Mouse (Mus musculus): ENCODE data around the gene Mylip.
A peak's percentile ranks its signal among the peaks of the same experiment; 100 is the strongest.

Gene Mylip

DNA sequence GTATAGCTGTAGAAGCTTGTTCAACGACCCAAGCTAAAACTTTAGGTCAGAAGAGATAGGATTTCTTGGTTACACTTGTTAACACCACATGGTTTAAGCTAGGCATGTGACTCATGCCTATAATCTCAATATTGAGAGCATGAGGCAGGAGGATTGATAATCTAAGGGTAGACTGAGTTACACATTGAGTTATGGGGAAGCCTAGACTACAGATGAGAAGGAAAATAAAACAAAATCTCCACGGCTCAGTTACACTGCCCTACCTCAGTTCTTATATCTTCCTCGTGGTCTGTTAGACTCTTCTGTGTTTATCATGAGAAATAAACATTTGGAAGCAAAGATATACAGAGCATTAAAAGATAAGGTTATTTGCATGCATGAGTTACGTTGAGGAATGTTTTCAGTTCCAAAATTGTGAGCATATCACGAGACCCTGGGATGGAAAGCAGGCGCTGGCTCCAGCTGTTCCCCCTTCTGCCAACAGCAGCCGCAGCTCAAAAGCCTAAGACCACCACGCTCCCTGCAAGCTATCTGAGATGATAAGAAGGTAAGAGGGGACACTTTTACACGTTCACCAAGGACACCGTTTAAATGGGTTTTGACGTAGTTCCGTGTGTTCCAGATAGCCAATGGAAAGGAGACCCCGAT is 30.7 kb upstream of the Mylip start:
- TF ChIP-seq POU5F1 (IDR thresholded peaks at IDR 0.05; ENCODE audit: borderline replicate concordance, low read length) (no peak), NANOG (IDR thresholded peaks at IDR 0.05; ENCODE audit: borderline replicate concordance, low read length) (no peak), CTCF (conservative IDR thresholded peaks at IDR 0.05; ENCODE audit: low read length) (no peak)
- Histone ChIP-seq H3K27me3 (ENCODE audit: insufficient read depth, low read length) (no peaks in the 10 kb centered on the region), H3K36me3 (ENCODE audit: insufficient read depth, low read length) (no peaks in the 10 kb centered on the region), H3K9me3 (ENCODE audit: low read length) (no peaks in the 10 kb centered on the region), H3K4me1 (replicated peaks; ENCODE audit: low read depth, low read length) (0 out of 2 replicates have a peak, but pooled peaks cover 4% of the 10 kb centered on the region), H3K4me3 (replicated peaks; ENCODE audit: low read length) (no peak overlapping the region)

DNA sequence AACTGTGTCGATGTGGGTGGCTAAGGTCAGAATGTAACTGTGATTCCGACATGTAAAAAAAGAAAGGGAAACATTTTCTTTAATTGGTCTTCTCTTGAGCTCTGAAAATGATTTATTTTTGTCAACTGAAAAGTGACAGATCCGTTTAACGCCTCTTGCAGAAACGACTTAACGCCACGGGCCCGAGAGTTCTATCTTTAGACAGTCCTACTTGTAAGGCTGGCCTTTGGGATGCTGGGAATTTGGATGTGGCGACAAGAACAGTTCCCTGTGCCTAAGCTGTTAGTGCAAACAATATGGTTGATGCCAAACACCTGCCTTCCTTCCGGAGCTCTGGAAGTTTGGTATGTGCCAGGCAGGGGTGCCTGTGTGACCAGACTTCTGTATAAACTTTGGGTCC is 23.8 kb upstream of the Mylip start:
- Histone ChIP-seq H3K4me1 (replicated peaks; ENCODE audit: low read depth, low read length) (0 out of 2 replicates have a peak, but pooled peaks cover 4% of the 10 kb centered on the region), H3K4me3 (replicated peaks; ENCODE audit: low read length) (no peak overlapping the region), H3K36me3 (ENCODE audit: insufficient read depth, low read length) (no peaks in the 10 kb centered on the region), H3K9me3 (ENCODE audit: low read length) (no peaks in the 10 kb centered on the region), H3K27me3 (ENCODE audit: insufficient read depth, low read length) (no peaks in the 10 kb centered on the region)
- TF ChIP-seq POU5F1 (IDR thresholded peaks at IDR 0.05; ENCODE audit: borderline replicate concordance, low read length) (no peak), NANOG (IDR thresholded peaks at IDR 0.05; ENCODE audit: borderline replicate concordance, low read length) (no peak), CTCF (conservative IDR thresholded peaks at IDR 0.05; ENCODE audit: low read length) (no peak)

DNA sequence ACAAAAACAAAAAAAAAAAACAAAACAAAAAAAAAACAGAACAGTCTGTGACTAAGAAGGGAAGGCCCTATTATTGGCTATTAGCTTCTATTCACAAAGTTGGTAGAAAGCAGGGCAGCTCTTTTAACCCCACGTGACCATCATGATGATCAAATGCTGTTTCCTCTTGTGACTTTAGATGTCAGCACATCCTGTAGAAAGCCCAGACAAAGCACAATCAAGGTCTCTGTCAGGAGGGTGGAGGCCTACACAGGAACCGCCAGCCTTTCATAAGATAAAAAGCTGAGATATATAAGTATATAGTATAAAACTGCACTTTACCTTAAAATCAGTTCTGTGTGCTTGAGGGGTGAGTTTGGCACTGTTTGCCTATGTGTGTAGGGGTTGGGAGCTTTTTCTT is 17.9 kb upstream of the Mylip start:
- TF ChIP-seq CTCF (conservative IDR thresholded peaks at IDR 0.05; ENCODE audit: low read length) (no peak), NANOG (IDR thresholded peaks at IDR 0.05; ENCODE audit: borderline replicate concordance, low read length) (no peak), POU5F1 (IDR thresholded peaks at IDR 0.05; ENCODE audit: borderline replicate concordance, low read length) (no peak)
- Histone ChIP-seq H3K4me3 (replicated peaks; ENCODE audit: low read length) (no peak overlapping the region), H3K36me3 (ENCODE audit: insufficient read depth, low read length) (no peaks in the 10 kb centered on the region), H3K9me3 (ENCODE audit: low read length) (no peaks in the 10 kb centered on the region), H3K27me3 (ENCODE audit: insufficient read depth, low read length) (no peaks in the 10 kb centered on the region), H3K4me1 (replicated peaks; ENCODE audit: low read depth, low read length) (peaks cover 23% of the 10 kb centered on the region)

DNA sequence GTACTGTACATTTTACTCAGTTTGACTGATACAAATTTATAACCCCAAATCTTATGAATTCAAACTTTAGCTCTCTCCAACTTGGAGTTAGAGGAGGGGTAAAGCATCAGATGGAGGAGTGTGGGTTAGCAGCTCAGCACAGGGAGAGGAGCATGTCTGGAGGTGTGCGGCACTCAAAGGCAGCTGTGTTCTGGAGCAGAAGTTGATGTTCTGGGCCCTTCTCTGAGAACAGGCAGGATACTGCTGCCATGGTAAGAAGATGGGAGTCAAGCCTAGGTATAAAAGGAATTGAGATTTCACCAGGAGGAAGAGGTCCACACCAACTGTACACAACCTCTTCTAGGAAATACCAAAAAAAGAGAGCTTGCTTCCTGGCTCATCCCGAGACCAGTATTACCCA is 17.1 kb upstream of the Mylip start:
- no peaks in the 10 kb centered on the region for H3K9me3 ChIP-seq (ENCODE audit: low read length)
- H3K4me1 ChIP-seq (replicated peaks; ENCODE audit: low read depth, low read length), result peaks cover 25% of the 10 kb centered on the region
- H3K36me3 ChIP-seq (ENCODE audit: insufficient read depth, low read length), result no peaks in the 10 kb centered on the region
- H3K27me3 ChIP-seq (ENCODE audit: insufficient read depth, low read length), result no peaks in the 10 kb centered on the region
- H3K4me3 ChIP-seq (replicated peaks; ENCODE audit: low read length), result no peak overlapping the region
- TF ChIP-seq CTCF (conservative IDR thresholded peaks at IDR 0.05; ENCODE audit: low read length) (no peak), NANOG (IDR thresholded peaks at IDR 0.05; ENCODE audit: borderline replicate concordance, low read length) (no peak), POU5F1 (IDR thresholded peaks at IDR 0.05; ENCODE audit: borderline replicate concordance, low read length) (no peak)

DNA sequence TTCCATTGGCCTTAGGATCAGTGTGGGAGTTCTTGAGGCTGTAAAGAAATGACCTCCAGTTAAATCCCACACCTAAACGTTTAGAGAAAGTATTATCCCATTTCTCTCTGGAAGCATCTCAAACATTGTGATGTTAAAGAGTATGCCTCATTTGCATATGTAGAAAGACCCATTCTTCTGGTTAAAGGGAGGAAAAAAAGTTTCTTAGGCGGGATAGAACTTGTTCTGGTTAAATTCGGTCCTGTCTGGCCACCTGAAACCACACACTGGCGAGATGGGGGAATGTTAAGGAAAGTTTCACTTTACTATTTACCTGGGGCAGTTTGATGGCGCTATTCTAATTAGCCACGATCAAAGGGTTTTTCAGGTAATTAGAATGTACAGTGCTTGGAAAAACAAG is 14.7 kb upstream of the Mylip start:
- no peaks in the 10 kb centered on the region for H3K36me3 ChIP-seq (ENCODE audit: insufficient read depth, low read length)
- TF ChIP-seq POU5F1 (IDR thresholded peaks at IDR 0.05; ENCODE audit: borderline replicate concordance, low read length) (peak; percentile 22; the same call in 1 of the 2 replicates), CTCF (conservative IDR thresholded peaks at IDR 0.05; ENCODE audit: low read length) (no peak), NANOG (IDR thresholded peaks at IDR 0.05; ENCODE audit: borderline replicate concordance, low read length) (peak; percentile 35; the same call in 1 of the 2 replicates)

DNA sequence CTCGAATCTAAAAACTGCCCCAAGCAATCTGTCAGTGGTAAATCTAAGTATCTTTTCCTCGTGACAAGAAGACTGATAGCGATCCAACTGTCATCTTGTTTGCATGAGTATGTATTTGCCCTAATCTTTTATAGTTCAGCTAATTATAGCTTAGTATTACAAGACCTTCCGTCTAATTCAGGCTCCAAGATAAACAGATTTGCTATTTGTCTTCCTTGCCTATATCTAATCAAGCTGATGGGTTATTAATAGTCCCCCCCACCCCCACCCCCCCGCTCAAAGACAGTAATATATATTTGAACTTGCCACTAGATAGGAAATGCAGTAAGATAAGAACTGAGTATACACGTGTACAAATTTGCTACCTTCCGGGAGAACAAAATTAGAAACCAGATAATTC is 7.3 kb upstream of the Mylip start:
- 0 out of 2 replicates have a peak, but pooled peaks cover 5% of the 10 kb centered on the region for H3K27me3 ChIP-seq (ENCODE audit: insufficient read depth, low read length)
- TF ChIP-seq CTCF (conservative IDR thresholded peaks at IDR 0.05; ENCODE audit: low read length) (no peak), POU5F1 (IDR thresholded peaks at IDR 0.05; ENCODE audit: borderline replicate concordance, low read length) (no peak), NANOG (IDR thresholded peaks at IDR 0.05; ENCODE audit: borderline replicate concordance, low read length) (no peak)
- no peaks in the 10 kb centered on the region for H3K9me3 ChIP-seq (ENCODE audit: low read length)
- H3K4me1 ChIP-seq (replicated peaks; ENCODE audit: low read depth, low read length), result peaks cover 6% of the 10 kb centered on the region; the same call in 1 of the 2 replicates
- H3K4me3 ChIP-seq (replicated peaks; ENCODE audit: low read length), result no peak overlapping the region
- H3K36me3 ChIP-seq (ENCODE audit: insufficient read depth, low read length), result no peaks in the 10 kb centered on the region

More for the DNA sequence above, 14.7 kb upstream of the Mylip start:
- H3K4me3 ChIP-seq (replicated peaks; ENCODE audit: low read length), result 0 out of 2 replicates have a peak overlapping the region, but pooled peaks have one; percentile 17
- H3K9me3 ChIP-seq (ENCODE audit: low read length), result no peaks in the 10 kb centered on the region
- H3K4me1 ChIP-seq (replicated peaks; ENCODE audit: low read depth, low read length), result peaks cover 25% of the 10 kb centered on the region
- no peaks in the 10 kb centered on the region for H3K27me3 ChIP-seq (ENCODE audit: insufficient read depth, low read length)

DNA sequence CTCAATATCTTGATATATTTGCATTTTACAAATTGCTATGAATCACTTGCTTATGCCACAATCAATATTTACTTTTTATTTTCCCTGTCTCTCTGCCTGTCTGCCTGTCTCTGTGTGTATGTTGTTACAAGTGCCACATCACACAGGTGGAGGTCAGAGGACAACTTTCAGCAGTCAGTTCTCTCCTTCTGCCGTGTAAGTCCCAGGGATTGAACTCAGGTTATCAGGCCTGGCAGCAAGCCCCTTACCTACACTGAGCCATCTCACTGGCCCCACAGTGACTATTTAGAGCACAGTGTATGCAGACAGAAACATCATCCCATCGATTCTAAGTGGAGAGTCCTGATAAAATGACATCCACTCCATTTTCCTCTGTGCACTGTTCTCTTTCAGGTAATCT is 4.9 kb upstream of the Mylip start:
- no peak for TF ChIP-seq POU5F1 (IDR thresholded peaks at IDR 0.05; ENCODE audit: borderline replicate concordance, low read length)

DNA sequence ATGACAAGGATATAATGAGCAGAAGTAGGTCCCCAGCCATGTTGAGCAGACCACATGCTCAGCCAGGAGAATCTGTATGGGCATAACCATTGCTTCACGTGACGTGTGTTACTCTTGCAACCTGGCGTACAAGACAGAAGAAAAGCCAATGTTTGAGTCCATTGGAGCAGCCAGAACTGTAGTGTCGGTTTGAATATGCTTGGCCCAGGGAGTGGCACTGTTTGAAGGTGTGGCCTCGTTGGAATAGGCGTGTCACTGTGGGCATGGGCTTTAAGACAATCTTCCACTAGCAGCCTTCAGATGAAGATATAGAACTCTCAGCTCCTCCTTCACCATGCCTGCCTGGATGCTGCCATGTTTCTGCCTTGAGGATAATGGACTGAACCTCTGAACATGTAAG is 4.0 kb upstream of the Mylip start:
- no peak overlapping the region for H3K4me3 ChIP-seq (replicated peaks; ENCODE audit: low read length)
- peaks cover 10% of the 10 kb centered on the region; the same call in 1 of the 2 replicates for H3K27me3 ChIP-seq (ENCODE audit: insufficient read depth, low read length)
- peaks cover 15% of the 10 kb centered on the region for H3K4me1 ChIP-seq (replicated peaks; ENCODE audit: low read depth, low read length)
- no peaks in the 10 kb centered on the region for H3K36me3 ChIP-seq (ENCODE audit: insufficient read depth, low read length)
- no peaks in the 10 kb centered on the region for H3K9me3 ChIP-seq (ENCODE audit: low read length)
- TF ChIP-seq CTCF (conservative IDR thresholded peaks at IDR 0.05; ENCODE audit: low read length), result no peak
- no peak for TF ChIP-seq POU5F1 (IDR thresholded peaks at IDR 0.05; ENCODE audit: borderline replicate concordance, low read length)
- TF ChIP-seq NANOG (IDR thresholded peaks at IDR 0.05; ENCODE audit: borderline replicate concordance, low read length), result no peak

More for the DNA sequence above, 4.9 kb upstream of the Mylip start:
- Histone ChIP-seq H3K4me1 (replicated peaks; ENCODE audit: low read depth, low read length) (peaks cover 11% of the 10 kb centered on the region), H3K36me3 (ENCODE audit: insufficient read depth, low read length) (no peaks in the 10 kb centered on the region), H3K27me3 (ENCODE audit: insufficient read depth, low read length) (0 out of 2 replicates have a peak, but pooled peaks cover 5% of the 10 kb centered on the region), H3K9me3 (ENCODE audit: low read length) (no peaks in the 10 kb centered on the region), H3K4me3 (replicated peaks; ENCODE audit: low read length) (no peak overlapping the region)

DNA sequence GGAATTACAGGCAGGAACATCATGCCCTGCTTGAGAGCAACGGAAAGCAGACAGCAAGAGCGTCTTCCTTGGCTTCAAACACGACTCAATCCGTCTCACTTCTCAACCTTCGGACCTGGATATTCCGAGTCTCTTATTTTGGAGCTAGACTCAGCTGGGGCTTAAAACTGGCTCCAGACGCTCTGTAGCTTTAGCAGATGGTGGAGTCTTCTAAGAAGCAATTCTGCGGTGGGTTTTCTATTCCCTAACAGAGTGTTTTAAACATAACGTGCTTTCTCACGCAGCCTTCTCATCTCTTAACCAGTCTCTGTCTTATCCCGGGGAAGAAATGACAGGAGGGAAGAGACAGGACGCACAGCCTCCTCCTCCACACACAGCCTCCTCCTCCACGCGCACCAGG is 3.3 kb upstream of the Mylip start:
- TF ChIP-seq CTCF (conservative IDR thresholded peaks at IDR 0.05; ENCODE audit: low read length) (no peak), POU5F1 (IDR thresholded peaks at IDR 0.05; ENCODE audit: borderline replicate concordance, low read length) (no peak), NANOG (IDR thresholded peaks at IDR 0.05; ENCODE audit: borderline replicate concordance, low read length) (no peak)
- no peaks in the 10 kb centered on the region for H3K36me3 ChIP-seq (ENCODE audit: insufficient read depth, low read length)
- H3K9me3 ChIP-seq (ENCODE audit: low read length), result no peaks in the 10 kb centered on the region
- H3K4me3 ChIP-seq (replicated peaks; ENCODE audit: low read length), result no peak overlapping the region
- peaks cover 14% of the 10 kb centered on the region for H3K27me3 ChIP-seq (ENCODE audit: insufficient read depth, low read length)
- peaks cover 21% of the 10 kb centered on the region for H3K4me1 ChIP-seq (replicated peaks; ENCODE audit: low read depth, low read length)

Measured in E14TG2a.4 (cell line).